Mouse (Mus musculus) liver, embryonic 13.5 days (tissue): ENCODE measurements around the gene Spon1. TPM values are rescaled to one million over a fixed set of nuclear protein-coding genes. Genes with fewer than 3 reads are reported as not detected.

Experiments
- ATAC-seq: fragments of 200-750 bp; cut with Nextera tagmentation; 2 replicates; pipeline ENCODE4 v1.8.0; 2017; ENCODE audit warnings: low read depth, mild to moderate bottlenecking, moderate number of reproducible peaks, moderate library complexity
- DNase-seq: peaks from one replicate; pipeline ENCODE4 v3.0.0; 2022
- H3K27ac ChIP-seq: fragments of 300-500 bp; sonication (generic); 2 replicates; pipeline ENCODE4 v1.5.1; 2015; ENCODE audit warnings: moderate library complexity, mild to moderate bottlenecking, inconsistent platforms
- H3K27me3 ChIP-seq: fragments of 300-500 bp; sonication (generic); 2 replicates; pipeline ENCODE4 v1.6.1; 2015; ENCODE audit warnings: mild to moderate bottlenecking, inconsistent platforms
- H3K36me3 ChIP-seq: fragments of 300-500 bp; sonication (generic); 2 replicates; pipeline ENCODE4 v1.6.1; 2015; ENCODE audit warnings: mild to moderate bottlenecking, inconsistent platforms
- H3K4me1 ChIP-seq: fragments of 300-500 bp; sonication (generic); replicated peaks from 2 replicates; pipeline ENCODE4 v1.6.1; 2015; ENCODE audit warnings: inconsistent platforms
- H3K4me2 ChIP-seq: fragments of 300-500 bp; sonication (generic); 2 replicates; pipeline ENCODE4 v1.6.1; 2015; ENCODE audit warnings: inconsistent platforms, mild to moderate bottlenecking, moderate library complexity
- H3K4me3 ChIP-seq: fragments of 300-500 bp; sonication (generic); replicated peaks from 2 replicates; pipeline ENCODE4 v1.5.1; 2015; ENCODE audit warnings: mild to moderate bottlenecking, inconsistent platforms
- H3K9ac ChIP-seq: fragments of 300-500 bp; sonication (generic); 2 replicates; pipeline ENCODE4 v1.6.1; 2015; ENCODE audit warnings: mild to moderate bottlenecking, inconsistent platforms
- H3K9me3 ChIP-seq: fragments of 300-500 bp; sonication (generic); replicated peaks from 2 replicates; pipeline ENCODE4 v1.6.1; 2016; ENCODE audit warnings: inconsistent platforms
- WGBS: fragments of 180-500 bp; shearing (Covaris S2); methylation state at CpG from one replicate; pipeline ENCODE4 v1.1.7; 2015; ENCODE audit not compliant: insufficient replicate concordance; 5-methylcytosine and 5-hydroxymethylcytosine counted together
- polyA plus RNA-seq: library from polyadenylated mRNA; unstranded; fragments of >200 nt; fragmentation: Nextera tagmentation; extraction: Ambion mirVana; gene quantifications from 2 replicates; pipeline ENCODE4 v1.2.1, GENCODE M21; 2015

The Spon1 gene
- polyA plus RNA-seq, 1 experiment from 2014 or later = 0.95 TPM

DNA sequence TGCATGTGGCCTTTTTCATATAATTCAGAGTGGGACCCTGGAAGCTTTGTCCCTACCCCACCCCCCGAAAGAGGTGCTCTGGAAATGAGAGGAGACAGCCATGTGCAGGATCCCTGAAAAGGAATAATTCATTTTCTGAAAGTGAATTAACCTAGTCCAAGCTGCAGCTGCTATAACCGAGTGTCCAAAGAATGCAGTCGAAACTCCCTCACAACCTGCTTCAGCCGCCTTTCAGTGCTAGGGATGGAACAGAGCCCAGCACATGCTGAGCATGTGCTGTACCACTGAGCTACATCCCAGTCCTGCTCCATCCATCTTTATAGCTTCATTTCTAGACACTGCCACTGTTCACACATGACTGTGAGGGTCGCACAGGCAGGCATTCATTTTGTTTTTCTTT is 79.4 kb downstream of the Spon1 start:
- 65% methylated on average over 5 of the region's 5 CpGs for WGBS
- no peak for ATAC-seq

GRCm38 (mm10) chr7:113846553-113846952 is 80.8 kb downstream of the Spon1 start:
- Histone ChIP-seq H3K4me1 (peaks cover 10% of the 10 kb centered on the region), H3K4me2 (no peak overlapping the region), H3K27ac (no peak overlapping the region), H3K4me3 (no peak overlapping the region), H3K36me3 (no peaks in the 10 kb centered on the region), H3K27me3 (no peaks in the 10 kb centered on the region), H3K9ac (no peak overlapping the region), H3K9me3 (no peaks in the 10 kb centered on the region)
- DNase-seq (no peak), ATAC-seq (peak; percentile 83)
- 34% methylated on average over 3 of the region's 3 CpGs for WGBS

More for the DNA sequence above, 79.4 kb downstream of the Spon1 start:
- no peaks in the 10 kb centered on the region for H3K9me3 ChIP-seq
- no peak overlapping the region for H3K4me3 ChIP-seq
- H3K36me3 ChIP-seq = no peaks in the 10 kb centered on the region
- no peaks in the 10 kb centered on the region for H3K27me3 ChIP-seq
- no peak overlapping the region for H3K4me2 ChIP-seq
- DNase-seq = no peak
- peaks cover 10% of the 10 kb centered on the region for H3K4me1 ChIP-seq
- H3K27ac ChIP-seq = no peak overlapping the region
- no peak overlapping the region for H3K9ac ChIP-seq

- Histone ChIP-seq H3K4me3 (no peak overlapping the region), H3K27me3 (no peaks in the 10 kb centered on the region), H3K9ac (no peak overlapping the region), H3K9me3 (no peaks in the 10 kb centered on the region), H3K27ac (no peak overlapping the region), H3K4me2 (no peak overlapping the region), H3K36me3 (no peaks in the 10 kb centered on the region), H3K4me1 (peaks cover 10% of the 10 kb centered on the region)
- 33% methylated on average over 7 of the region's 7 CpGs for WGBS
- ATAC-seq (peak; percentile 43; the same call in 1 of the 2 replicates), DNase-seq (no peak)
These were observed 81.4 kb downstream of the Spon1 start for GRCm38 (mm10) chr7:113847041-113847819.

- no peak overlapping the region for H3K4me3 ChIP-seq
- ATAC-seq = no peak
- no peaks in the 10 kb centered on the region for H3K36me3 ChIP-seq
- H3K27me3 ChIP-seq = no peaks in the 10 kb centered on the region
- WGBS = 63% methylated on average over 4 of the region's 4 CpGs
- H3K27ac ChIP-seq = no peak overlapping the region
- no peak for DNase-seq
- H3K4me2 ChIP-seq = no peak overlapping the region
- peaks cover 10% of the 10 kb centered on the region for H3K4me1 ChIP-seq
- no peaks in the 10 kb centered on the region for H3K9me3 ChIP-seq
- H3K9ac ChIP-seq = no peak overlapping the region
These were observed 84.6 kb downstream of the Spon1 start for GRCm38 (mm10) chr7:113850389-113850788.

DNA sequence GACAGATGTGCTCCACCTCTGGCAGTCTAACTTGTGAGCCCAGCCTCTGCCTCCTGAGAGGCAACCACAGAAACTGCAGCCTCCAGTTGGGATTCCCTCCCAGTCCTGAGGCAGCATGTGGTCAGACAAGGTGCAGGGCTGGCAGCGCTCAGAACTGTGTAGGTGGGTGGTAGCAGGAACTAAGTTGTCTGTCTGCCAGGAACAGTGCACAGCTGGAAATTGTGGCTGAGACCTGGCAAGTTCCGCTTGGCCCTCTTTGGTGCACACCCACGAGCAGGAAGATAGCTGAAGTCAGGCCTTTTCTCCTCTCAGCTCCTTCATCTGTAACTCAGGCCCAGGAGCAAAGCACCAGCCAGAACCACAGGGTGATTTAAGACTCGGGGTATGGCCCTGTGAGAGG is 89.6 kb downstream of the Spon1 start:
- no peaks in the 10 kb centered on the region for H3K27me3 ChIP-seq
- H3K9ac ChIP-seq = no peak overlapping the region
- H3K4me2 ChIP-seq = no peak overlapping the region
- no peak overlapping the region for H3K27ac ChIP-seq
- 46% methylated on average over 4 of the region's 4 CpGs for WGBS
- H3K9me3 ChIP-seq = no peaks in the 10 kb centered on the region
- no peak for DNase-seq
- no peaks in the 10 kb centered on the region for H3K36me3 ChIP-seq
- ATAC-seq = no peak
- H3K4me1 ChIP-seq = no peaks in the 10 kb centered on the region
- no peak overlapping the region for H3K4me3 ChIP-seq

DNA sequence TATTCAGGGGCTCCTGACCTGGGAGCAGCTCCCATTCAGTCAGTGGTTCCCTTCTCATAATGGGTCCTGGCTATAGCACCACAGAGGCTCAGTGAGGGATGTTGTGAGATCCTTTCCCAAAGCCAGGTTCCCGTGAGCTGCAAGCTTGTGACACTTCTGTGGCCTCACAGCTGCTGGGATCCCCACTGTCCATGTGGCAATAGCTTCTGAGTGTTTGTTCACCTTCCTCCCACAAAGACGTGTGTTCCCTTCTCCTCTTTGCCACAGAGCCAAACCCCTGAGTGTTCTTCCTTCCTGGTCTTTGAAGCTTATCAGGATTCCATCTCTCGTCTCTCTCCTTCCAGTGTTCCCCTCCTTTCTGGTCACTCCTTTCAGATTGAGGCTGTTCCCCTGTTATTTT is 90.3 kb downstream of the Spon1 start:
- no peak overlapping the region for H3K9ac ChIP-seq
- 26% methylated on average over 3 of the region's 3 CpGs for WGBS
- ATAC-seq = no peak
- H3K36me3 ChIP-seq = no peaks in the 10 kb centered on the region
- H3K9me3 ChIP-seq = no peaks in the 10 kb centered on the region
- H3K27me3 ChIP-seq = no peaks in the 10 kb centered on the region
- H3K4me3 ChIP-seq = no peak overlapping the region
- DNase-seq = no peak
- H3K27ac ChIP-seq = no peak overlapping the region
- no peaks in the 10 kb centered on the region for H3K4me1 ChIP-seq
- no peak overlapping the region for H3K4me2 ChIP-seq

DNA sequence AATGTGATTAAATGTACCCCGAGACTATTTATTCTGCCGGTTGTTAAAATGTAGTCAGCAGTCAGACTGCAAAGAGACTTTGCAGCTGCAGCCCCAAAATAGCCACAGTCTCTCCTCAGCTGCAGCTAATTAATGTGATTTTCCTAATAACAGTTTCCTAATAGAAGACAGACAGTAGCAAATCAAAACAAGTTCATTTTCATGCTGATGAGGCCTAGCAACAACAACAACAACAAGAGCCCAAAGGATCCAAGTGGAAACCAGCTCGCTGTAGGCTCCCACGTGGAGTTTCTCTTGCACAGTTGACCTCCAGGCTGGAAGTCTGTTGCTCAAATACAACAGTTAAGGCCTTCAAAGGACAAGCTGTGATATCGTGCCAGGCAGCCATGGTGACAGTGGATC is 93.7 kb downstream of the Spon1 start:
- Histone ChIP-seq H3K4me1 (no peaks in the 10 kb centered on the region), H3K9ac (no peak overlapping the region), H3K9me3 (no peaks in the 10 kb centered on the region), H3K36me3 (no peaks in the 10 kb centered on the region), H3K4me3 (no peak overlapping the region), H3K27ac (no peak overlapping the region), H3K4me2 (no peak overlapping the region), H3K27me3 (no peaks in the 10 kb centered on the region)
- ATAC-seq (no peak), DNase-seq (no peak)
- 68% methylated on average over 5 of the region's 5 CpGs for WGBS

- DNase-seq (no peak), ATAC-seq (no peak)
- Histone ChIP-seq H3K4me2 (no peak overlapping the region), H3K4me1 (no peaks in the 10 kb centered on the region), H3K4me3 (no peak overlapping the region), H3K27me3 (no peaks in the 10 kb centered on the region), H3K9me3 (no peaks in the 10 kb centered on the region), H3K27ac (no peak overlapping the region), H3K36me3 (no peaks in the 10 kb centered on the region), H3K9ac (no peak overlapping the region)
- WGBS = 76% methylated on average over 4 of the region's 4 CpGs
These were observed 96.2 kb downstream of the Spon1 start for GRCm38 (mm10) chr7:113861964-113862363.

- DNase-seq (no peak), ATAC-seq (no peak)
- Histone ChIP-seq H3K9me3 (no peaks in the 10 kb centered on the region), H3K9ac (no peak overlapping the region), H3K4me2 (no peak overlapping the region), H3K36me3 (no peaks in the 10 kb centered on the region), H3K27ac (no peak overlapping the region), H3K27me3 (no peaks in the 10 kb centered on the region), H3K4me1 (no peaks in the 10 kb centered on the region), H3K4me3 (no peak overlapping the region)
- WGBS = 70% methylated on average over 1 of the region's 1 CpGs
These were observed 107.0 kb downstream of the Spon1 start for GRCm38 (mm10) chr7:113872846-113873245.

DNA sequence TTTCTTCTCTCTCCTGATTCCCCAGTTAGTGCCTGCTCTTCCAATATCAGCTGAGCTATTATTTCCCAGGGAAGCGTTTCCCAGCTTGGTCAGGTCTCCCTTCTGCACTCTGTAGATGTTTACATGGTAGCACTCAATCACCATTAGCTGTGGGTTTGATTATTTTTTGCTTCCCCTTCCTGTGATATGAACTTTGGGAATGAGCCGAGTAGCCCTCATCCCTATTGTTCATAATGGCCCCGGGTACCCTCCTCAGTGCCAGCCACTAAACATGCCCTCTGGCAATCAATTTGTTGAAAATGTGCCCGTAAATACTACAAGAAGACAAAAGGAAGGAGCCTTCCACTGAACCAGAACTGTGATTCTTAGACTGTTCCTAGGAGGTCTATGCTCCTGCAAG is 111.7 kb downstream of the Spon1 start:
- Histone ChIP-seq H3K4me2 (no peak overlapping the region), H3K9me3 (no peaks in the 10 kb centered on the region), H3K27me3 (no peaks in the 10 kb centered on the region), H3K4me1 (no peaks in the 10 kb centered on the region), H3K36me3 (no peaks in the 10 kb centered on the region), H3K27ac (no peak overlapping the region), H3K4me3 (no peak overlapping the region), H3K9ac (no peak overlapping the region)
- ATAC-seq (no peak), DNase-seq (no peak)
- WGBS = 54% methylated on average over 4 of the region's 4 CpGs

DNA sequence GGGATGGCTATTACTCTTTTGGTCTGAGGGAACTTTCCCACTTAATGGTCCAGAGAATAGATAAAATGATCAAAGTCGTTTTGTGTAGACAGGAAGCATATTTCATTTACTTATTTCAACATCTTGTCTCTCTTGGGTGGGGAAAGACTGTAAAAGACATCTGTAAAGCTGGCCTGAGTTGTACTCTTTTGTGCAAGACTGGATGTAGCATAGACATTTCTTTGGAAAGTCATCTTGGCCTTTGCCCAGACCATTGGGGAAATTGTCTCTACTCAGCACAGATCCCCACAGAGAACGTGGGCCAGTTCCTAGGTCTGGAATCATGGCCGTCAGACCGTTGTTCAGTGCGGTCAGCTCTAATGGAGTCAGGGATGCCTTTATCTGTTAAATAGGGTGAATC is 112.1 kb downstream of the Spon1 start:
- Histone ChIP-seq H3K9ac (no peak overlapping the region), H3K27ac (no peak overlapping the region), H3K27me3 (no peaks in the 10 kb centered on the region), H3K4me1 (no peaks in the 10 kb centered on the region), H3K4me3 (no peak overlapping the region), H3K4me2 (no peak overlapping the region), H3K36me3 (no peaks in the 10 kb centered on the region), H3K9me3 (no peaks in the 10 kb centered on the region)
- WGBS = 73% methylated on average over 5 of the region's 5 CpGs
- ATAC-seq (no peak), DNase-seq (no peak)

DNA sequence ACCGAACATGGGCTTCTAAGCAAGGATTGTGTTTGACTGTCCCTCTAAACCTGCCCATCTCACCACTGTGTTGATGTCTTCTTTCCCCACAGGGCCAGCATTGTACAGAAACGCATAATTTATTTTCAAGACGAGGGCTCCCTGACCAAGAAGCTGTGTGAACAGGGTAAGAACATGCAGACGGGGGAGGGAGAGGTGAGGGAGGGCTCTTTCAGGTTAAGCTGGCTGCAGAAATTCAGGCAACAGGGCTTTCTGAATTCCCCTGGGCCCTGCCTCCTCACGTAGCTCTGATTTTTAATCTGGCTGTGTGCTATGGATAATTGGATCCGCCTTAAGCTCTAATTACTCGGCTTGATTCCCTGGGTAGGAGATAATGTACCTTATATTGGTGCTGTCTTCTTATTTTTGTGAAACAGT is 113.3 kb downstream of the Spon1 start:
- Histone ChIP-seq H3K27me3 (no peaks in the 10 kb centered on the region), H3K4me3 (no peak overlapping the region), H3K4me1 (no peaks in the 10 kb centered on the region), H3K27ac (no peak overlapping the region), H3K9me3 (no peaks in the 10 kb centered on the region), H3K36me3 (no peaks in the 10 kb centered on the region), H3K9ac (no peak overlapping the region), H3K4me2 (no peak overlapping the region)
- WGBS = 56% methylated on average over 7 of the region's 7 CpGs
- ATAC-seq (no peak), DNase-seq (no peak)
